Mouse (Mus musculus) G1E (cell line): ENCODE results near the gene Cct8l1.

Experiments
- CTCF ChIP-seq: IDR thresholded peaks from 2 replicates; pipeline ENCODE4 v1.5.1; 2012; ENCODE audit warnings: low read depth, low read length, inconsistent platforms, mixed read lengths
- GATA1 ChIP-seq: IDR thresholded peaks from 2 replicates; pipeline ENCODE4 v1.6.1; 2012; ENCODE audit warnings: borderline replicate concordance, low read length, inconsistent platforms, mixed read lengths
- TAL1 ChIP-seq: conservative IDR thresholded peaks from 2 replicates; pipeline ENCODE4 v1.6.1; 2012; ENCODE audit warnings: low read depth, low read length, inconsistent platforms, mixed read lengths

DNA sequence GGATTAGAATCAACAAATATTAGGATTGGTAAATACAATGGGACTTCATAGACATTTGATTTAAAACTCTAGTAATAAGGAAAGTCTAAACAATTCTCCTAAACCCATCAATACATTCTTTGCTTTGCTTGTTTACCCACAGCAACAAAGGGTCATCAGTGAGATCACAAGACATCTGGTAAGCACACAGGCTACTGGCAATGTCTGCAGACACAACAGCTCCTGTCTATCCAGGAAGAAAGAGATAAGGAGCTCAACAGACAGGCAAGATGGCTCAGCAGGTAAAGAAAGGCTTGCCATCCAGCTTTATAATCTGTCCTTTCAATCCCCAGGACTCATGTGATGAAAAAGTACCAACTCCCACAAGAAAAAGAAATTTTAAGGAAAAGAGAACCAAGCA, 37.0 kb upstream of the Cct8l1 start:
- no peak for TF ChIP-seq CTCF
- no peak for TF ChIP-seq TAL1
- TF ChIP-seq GATA1: no peak
